Mouse (Mus musculus): ENCODE results near the gene Wdr25. TPM values are rescaled to one million over a fixed set of nuclear protein-coding genes. Genes with fewer than 3 reads are reported as not detected.

The Wdr25 gene
- polyA plus RNA-seq, 1 experiment from 2014 or later: 7.6 TPM

GRCm38 (mm10) chr12:108902940-108903339 is 9.5 kb downstream of the Wdr25 start:
- peak; percentile 47; the same call in 1 of the 2 replicates for ATAC-seq (ENCODE audit: low FRiP score)
- Histone ChIP-seq H3K36me3 (replicated peaks) (0 out of 2 replicates have a peak, but pooled peaks cover 3% of the 10 kb centered on the region), H3K9me3 (no peaks in the 10 kb centered on the region), H3K4me1 (peaks cover 33% of the 10 kb centered on the region), H3K4me3 (replicated peaks) (no peak overlapping the region), H3K27ac (no peak overlapping the region), H3K4me2 (no peak overlapping the region), H3K27me3 (no peaks in the 10 kb centered on the region), H3K9ac (no peak overlapping the region)
- WGBS: 22% methylated on average over 8 of the region's 8 CpGs

DNA sequence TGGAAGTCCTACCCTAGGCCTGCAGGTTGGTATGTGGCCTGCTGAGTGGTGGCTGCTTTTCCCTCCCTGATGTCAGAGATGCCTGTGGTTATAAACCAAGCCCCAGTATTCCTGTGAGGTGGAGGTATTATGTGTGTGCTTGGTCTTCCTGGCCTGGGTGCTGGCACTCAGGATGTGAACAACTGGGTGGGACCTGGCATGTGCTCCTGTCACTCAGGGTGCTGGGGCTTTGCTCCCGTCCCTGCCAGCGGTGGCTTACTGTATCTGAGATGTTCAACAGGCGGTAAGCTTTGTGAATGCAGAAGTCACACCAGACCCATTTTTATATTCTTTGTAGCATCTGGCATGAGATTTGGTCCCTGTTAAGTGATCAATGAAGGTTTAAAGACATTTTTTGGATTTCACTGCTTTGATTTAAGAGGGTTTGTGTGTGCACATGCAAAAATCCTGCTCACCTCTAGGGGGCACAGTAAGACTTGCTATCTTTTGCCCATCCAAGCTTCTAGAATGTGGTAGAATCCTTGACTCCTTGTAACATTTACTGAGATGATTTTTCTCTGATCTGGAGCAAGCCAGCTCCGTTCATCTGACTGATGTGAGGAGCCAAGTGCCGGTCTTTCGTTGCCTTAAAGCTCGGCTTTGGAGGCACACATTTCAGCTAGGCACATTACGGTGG is 10.3 kb downstream of the Wdr25 start:
- H3K4me3 ChIP-seq (replicated peaks): no peak overlapping the region
- H3K9me3 ChIP-seq: no peaks in the 10 kb centered on the region
- H3K4me1 ChIP-seq: peaks cover 40% of the 10 kb centered on the region
- 0 out of 2 replicates have a peak, but pooled peaks have one; percentile 56 for ATAC-seq (ENCODE audit: low FRiP score)
- H3K27me3 ChIP-seq: no peaks in the 10 kb centered on the region
- H3K4me2 ChIP-seq: no peak overlapping the region
- no peak overlapping the region for H3K27ac ChIP-seq
- no peak overlapping the region for H3K9ac ChIP-seq
- H3K36me3 ChIP-seq (replicated peaks): 0 out of 2 replicates have a peak, but pooled peaks cover 3% of the 10 kb centered on the region
- WGBS: 72% methylated on average over 8 of the region's 8 CpGs

GRCm38 (mm10) chr12:108904276-108904653 is 10.8 kb downstream of the Wdr25 start:
- Histone ChIP-seq H3K9ac (no peak overlapping the region), H3K27me3 (no peaks in the 10 kb centered on the region), H3K9me3 (no peaks in the 10 kb centered on the region), H3K27ac (no peak overlapping the region), H3K4me1 (peaks cover 44% of the 10 kb centered on the region), H3K4me2 (no peak overlapping the region), H3K4me3 (replicated peaks) (no peak overlapping the region), H3K36me3 (replicated peaks) (0 out of 2 replicates have a peak, but pooled peaks cover under 1% of the 10 kb centered on the region)
- no peak for ATAC-seq (ENCODE audit: low FRiP score)
- WGBS: 43% methylated on average over 8 of the region's 8 CpGs

- H3K4me1 ChIP-seq: peaks cover 56% of the 10 kb centered on the region
- ATAC-seq (ENCODE audit: low FRiP score): peak; percentile 24; the same call in 1 of the 2 replicates
- H3K36me3 ChIP-seq (replicated peaks): no peaks in the 10 kb centered on the region
- H3K4me2 ChIP-seq: no peak overlapping the region
- H3K9ac ChIP-seq: 0 out of 2 replicates have a peak overlapping the region, but pooled peaks have one; percentile 8
- 30% methylated on average over 14 of the region's 14 CpGs for WGBS
- H3K9me3 ChIP-seq: no peaks in the 10 kb centered on the region
- peak overlapping the region; percentile 76 for H3K27ac ChIP-seq
- no peak overlapping the region for H3K4me3 ChIP-seq (replicated peaks)
- H3K27me3 ChIP-seq: no peaks in the 10 kb centered on the region
These were observed 12.3 kb downstream of the Wdr25 start for GRCm38 (mm10) chr12:108905620-108906302.

GRCm38 (mm10) chr12:108906398-108906797 is 13.0 kb downstream of the Wdr25 start:
- peaks cover 3% of the 10 kb centered on the region; the same call in 1 of the 2 replicates for H3K27me3 ChIP-seq
- no peak overlapping the region for H3K9ac ChIP-seq
- ATAC-seq (ENCODE audit: low FRiP score): no peak
- H3K36me3 ChIP-seq (replicated peaks): no peaks in the 10 kb centered on the region
- no peaks in the 10 kb centered on the region for H3K9me3 ChIP-seq
- 56% methylated on average over 12 of the region's 12 CpGs for WGBS
- peak overlapping the region; percentile 65 for H3K27ac ChIP-seq
- no peak overlapping the region; the same call in 1 of the 2 replicates for H3K4me2 ChIP-seq
- no peak overlapping the region for H3K4me3 ChIP-seq (replicated peaks)
- peaks cover 63% of the 10 kb centered on the region for H3K4me1 ChIP-seq

GRCm38 (mm10) chr12:108909846-108910433 is 16.5 kb downstream of the Wdr25 start:
- H3K4me3 ChIP-seq (replicated peaks): no peak overlapping the region
- H3K4me2 ChIP-seq: no peak overlapping the region
- no peak overlapping the region for H3K9ac ChIP-seq
- H3K27me3 ChIP-seq: peaks cover 8% of the 10 kb centered on the region
- 82% methylated on average over 8 of the region's 8 CpGs for WGBS
- no peaks in the 10 kb centered on the region for H3K9me3 ChIP-seq
- H3K27ac ChIP-seq: peak overlapping the region; percentile 25; the same call in 1 of the 2 replicates
- H3K36me3 ChIP-seq (replicated peaks): no peaks in the 10 kb centered on the region
- H3K4me1 ChIP-seq: peaks cover 80% of the 10 kb centered on the region
- ATAC-seq (ENCODE audit: low FRiP score): no peak

GRCm38 (mm10) chr12:108912442-108912841 is 19.0 kb downstream of the Wdr25 start:
- no peaks in the 10 kb centered on the region for H3K36me3 ChIP-seq (replicated peaks)
- H3K27ac ChIP-seq: no peak overlapping the region
- 91% methylated on average over 2 of the region's 2 CpGs for WGBS
- peaks cover 8% of the 10 kb centered on the region for H3K27me3 ChIP-seq
- H3K9me3 ChIP-seq: no peaks in the 10 kb centered on the region
- ATAC-seq (ENCODE audit: low FRiP score): no peak
- no peak overlapping the region for H3K4me2 ChIP-seq
- H3K4me3 ChIP-seq (replicated peaks): no peak overlapping the region
- no peak overlapping the region for H3K9ac ChIP-seq
- H3K4me1 ChIP-seq: peaks cover 82% of the 10 kb centered on the region

- peaks cover 88% of the 10 kb centered on the region for H3K4me1 ChIP-seq
- H3K4me3 ChIP-seq (replicated peaks): no peak overlapping the region
- no peaks in the 10 kb centered on the region for H3K9me3 ChIP-seq
- 0 out of 2 replicates have a peak overlapping the region, but pooled peaks have one; percentile 38 for H3K27ac ChIP-seq
- H3K27me3 ChIP-seq: peaks cover 8% of the 10 kb centered on the region
- WGBS: 43% methylated on average over 3 of the region's 3 CpGs
- H3K9ac ChIP-seq: no peak overlapping the region
- ATAC-seq (ENCODE audit: low FRiP score): no peak
- no peak overlapping the region for H3K4me2 ChIP-seq
- H3K36me3 ChIP-seq (replicated peaks): no peaks in the 10 kb centered on the region
These were observed 20.8 kb downstream of the Wdr25 start for GRCm38 (mm10) chr12:108914198-108914597.

DNA sequence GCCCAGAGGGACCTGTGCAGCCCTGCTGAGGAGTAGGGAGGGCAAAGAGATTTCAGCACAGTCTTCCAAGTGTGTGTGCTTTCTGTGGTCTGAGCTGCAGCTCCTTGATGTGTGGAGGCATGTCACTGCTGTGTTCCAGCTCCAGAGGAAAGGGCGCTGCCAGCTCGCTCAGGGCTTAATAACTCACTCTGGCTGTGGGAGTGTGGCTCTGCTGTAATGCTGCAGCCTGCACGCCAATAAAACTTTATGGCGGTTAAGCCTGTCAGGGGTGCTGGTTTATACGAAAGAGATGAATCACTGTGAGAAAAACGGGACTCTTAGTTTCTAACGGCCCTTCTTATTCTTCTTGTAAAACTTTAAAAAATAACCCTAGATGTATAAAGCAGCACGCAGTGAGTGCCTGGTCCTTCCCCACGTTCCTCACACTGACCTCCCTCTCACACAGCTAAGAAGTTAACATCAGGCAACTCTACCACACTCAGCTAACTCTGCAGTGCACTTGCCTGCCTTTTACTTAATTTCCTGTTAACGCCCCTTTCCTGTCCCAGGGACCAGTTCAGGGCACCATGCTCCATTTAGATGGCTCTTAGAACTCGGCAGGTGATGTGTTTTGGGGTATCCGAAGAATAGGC is 21.4 kb downstream of the Wdr25 start:
- H3K9ac ChIP-seq: no peak overlapping the region
- H3K27ac ChIP-seq: 0 out of 2 replicates have a peak overlapping the region, but pooled peaks have one; percentile 38
- no peak overlapping the region for H3K4me2 ChIP-seq
- H3K9me3 ChIP-seq: no peaks in the 10 kb centered on the region
- no peak for ATAC-seq (ENCODE audit: low FRiP score)
- no peak overlapping the region for H3K4me3 ChIP-seq (replicated peaks)
- H3K4me1 ChIP-seq: peaks cover 85% of the 10 kb centered on the region
- H3K27me3 ChIP-seq: peaks cover 8% of the 10 kb centered on the region
- WGBS: 69% methylated on average over 12 of the region's 12 CpGs
- H3K36me3 ChIP-seq (replicated peaks): no peaks in the 10 kb centered on the region

GRCm38 (mm10) chr12:108915893-108916292 is 22.5 kb downstream of the Wdr25 start:
- H3K27ac ChIP-seq: no peak overlapping the region
- no peak overlapping the region for H3K4me2 ChIP-seq
- WGBS: 13% methylated on average over 6 of the region's 6 CpGs
- no peak overlapping the region for H3K9ac ChIP-seq
- peaks cover 11% of the 10 kb centered on the region for H3K27me3 ChIP-seq
- H3K4me3 ChIP-seq (replicated peaks): no peak overlapping the region
- H3K4me1 ChIP-seq: peaks cover 75% of the 10 kb centered on the region
- peak; percentile 65 for ATAC-seq (ENCODE audit: low FRiP score)
- H3K9me3 ChIP-seq: no peaks in the 10 kb centered on the region
- no peaks in the 10 kb centered on the region for H3K36me3 ChIP-seq (replicated peaks)

GRCm38 (mm10) chr12:108916447-108917042 is 23.1 kb downstream of the Wdr25 start:
- peaks cover 68% of the 10 kb centered on the region for H3K4me1 ChIP-seq

More at GRCm38 (mm10) chr12:108916447-108917042, 23.1 kb downstream of the Wdr25 start:
- no peak overlapping the region for H3K9ac ChIP-seq
- H3K27me3 ChIP-seq: peaks cover 7% of the 10 kb centered on the region; the same call in 1 of the 2 replicates
- no peaks in the 10 kb centered on the region for H3K9me3 ChIP-seq
- H3K27ac ChIP-seq: 0 out of 2 replicates have a peak overlapping the region, but pooled peaks have one; percentile 59
- H3K4me3 ChIP-seq (replicated peaks): no peak overlapping the region
- H3K36me3 ChIP-seq (replicated peaks): no peaks in the 10 kb centered on the region
- peak; percentile 54 for ATAC-seq (ENCODE audit: low FRiP score)
- WGBS: 38% methylated on average over 7 of the region's 7 CpGs
- no peak overlapping the region for H3K4me2 ChIP-seq
